Mouse (Mus musculus): Measurements from ENCODE around the gene Gm266.
A peak's percentile ranks its signal among the peaks of the same experiment; 100 is the strongest.
"Not testable (repeated sequence)": the region's sequence is repeated elsewhere in the genome, so short reads cannot be mapped to it uniquely, and the experiment has no call there.

Gm266 gene

GRCm38 (mm10) chr12:111485652-111486306 lies at the start of gene Gm266:
Gm266 (minus strand) TSS chr12:111485823.
- DNase-seq (ENCODE audit: low spot score): no peak

GRCm38 (mm10) chr12:111535281-111535680 lies 49.7 kb upstream of the Gm266 start:
- DNase-seq (ENCODE audit: low spot score): peak; percentile 80

DNA sequence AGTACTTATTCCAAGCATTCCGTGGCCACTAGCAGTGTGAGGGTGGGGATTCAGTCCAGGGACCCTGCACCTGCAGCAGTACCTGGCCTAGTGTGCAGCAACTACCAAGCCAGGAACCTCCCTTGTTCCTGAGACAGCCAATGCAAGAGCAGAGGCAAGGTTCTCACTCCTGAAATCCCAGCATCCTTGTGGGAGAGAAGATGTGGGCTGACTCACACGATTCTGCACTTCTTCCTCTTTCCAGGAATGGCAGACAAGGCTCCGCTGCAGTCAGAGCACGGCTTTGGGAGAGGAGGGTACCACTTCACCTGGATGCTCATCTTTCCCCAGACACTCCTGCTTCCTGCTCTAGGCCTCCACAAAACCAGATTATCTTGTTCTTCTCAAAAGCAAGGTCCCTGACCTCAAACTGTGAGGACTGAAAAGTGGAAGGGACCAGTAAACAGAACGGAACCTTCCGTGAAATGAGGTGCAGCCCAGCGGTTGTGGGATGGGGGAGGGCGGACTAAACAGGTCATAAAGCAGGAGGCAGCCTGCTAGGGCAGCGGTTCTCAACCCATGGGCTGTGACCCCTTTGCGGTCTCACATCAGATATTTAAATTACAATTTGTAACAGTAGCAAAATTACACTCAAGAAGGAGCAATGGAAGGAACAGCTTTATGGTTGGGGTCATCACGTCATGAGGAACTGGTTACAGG lies 47.6 kb upstream of the Gm266 start:
- DNase-seq (ENCODE audit: low spot score): no peak

- DNase-seq (ENCODE audit: low spot score): no peak
Observed at GRCm38 (mm10) chr12:111529192-111529591, 43.6 kb upstream of the Gm266 start.

DNA sequence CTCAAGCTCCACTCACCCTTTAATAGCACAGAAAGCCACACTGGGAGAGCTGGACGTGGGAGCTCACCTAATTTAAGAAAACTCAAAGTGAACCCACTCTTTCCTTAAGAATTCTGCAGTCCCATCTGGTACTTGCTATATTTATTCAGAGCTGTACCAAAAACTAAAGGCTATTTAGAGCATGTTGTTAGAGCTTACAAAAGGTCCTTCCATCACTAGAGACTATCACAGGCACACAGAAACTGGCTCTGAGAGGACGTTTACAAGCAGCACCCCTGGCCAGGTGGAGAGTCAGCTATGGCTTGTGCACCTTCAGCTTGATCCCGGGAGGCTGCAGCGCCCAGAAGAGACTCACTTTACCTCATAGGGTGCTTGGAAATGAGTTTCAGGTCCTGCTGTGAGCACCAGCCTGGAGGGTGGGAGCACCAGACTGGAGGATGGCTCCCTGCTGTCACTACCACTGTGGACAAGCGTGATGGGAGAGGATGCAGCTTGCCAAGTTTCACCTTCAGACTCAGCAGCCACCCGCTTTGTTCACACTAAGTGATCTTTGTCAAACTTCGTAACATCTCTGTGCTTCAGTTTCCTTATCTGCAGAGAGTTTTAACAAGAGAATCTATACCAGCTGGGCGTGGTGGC lies 42.1 kb upstream of the Gm266 start:
- no peak for DNase-seq (ENCODE audit: low spot score)

- no peak for DNase-seq (ENCODE audit: low spot score)
Observed at GRCm38 (mm10) chr12:111524883-111525282, 39.3 kb upstream of the Gm266 start.

- DNase-seq (ENCODE audit: low spot score): no peak
Observed at GRCm38 (mm10) chr12:111524469-111524868, 38.8 kb upstream of the Gm266 start.

DNA sequence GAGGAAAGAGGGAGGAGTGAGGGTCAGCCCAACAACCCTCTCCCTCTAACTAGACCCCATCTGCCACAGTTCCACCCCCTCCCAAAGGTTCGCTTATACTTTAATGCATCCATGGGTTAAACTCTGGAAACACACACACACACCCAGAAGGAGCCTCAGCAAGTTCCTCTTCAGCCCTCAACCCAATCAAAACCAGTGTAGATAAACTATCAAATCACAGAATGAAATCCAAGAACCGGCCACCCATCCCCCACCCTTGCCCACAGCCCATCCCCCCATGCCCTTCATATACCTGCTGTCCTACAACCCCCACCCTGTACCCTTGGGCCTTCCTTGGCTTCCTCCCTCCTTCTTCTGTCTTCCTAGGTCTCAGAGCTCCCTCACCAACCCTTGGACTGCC lies 35.4 kb upstream of the Gm266 start:
- DNase-seq (ENCODE audit: low spot score): no peak

DNA sequence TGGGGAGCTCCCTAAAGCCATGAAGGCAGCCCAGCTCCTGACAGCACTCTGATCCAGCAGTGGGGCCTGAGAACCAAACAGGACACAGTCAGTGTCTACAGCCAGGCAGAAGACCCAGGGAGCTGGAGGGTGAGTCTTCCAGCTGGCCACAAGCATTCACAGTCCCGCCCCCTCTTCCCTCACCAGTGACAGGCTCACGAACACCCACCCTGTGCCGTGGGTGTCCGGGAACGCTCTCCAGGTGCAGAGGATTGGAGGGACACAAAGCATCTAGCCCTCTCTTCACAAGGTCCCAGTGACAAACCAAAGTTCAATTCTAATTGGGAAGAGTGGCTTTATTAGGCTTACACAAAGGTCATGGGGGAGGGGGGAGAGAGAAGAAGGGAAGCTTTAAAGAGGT lies 34.2 kb upstream of the Gm266 start:
- no peak for DNase-seq (ENCODE audit: low spot score)

- DNase-seq (ENCODE audit: low spot score): no peak
Observed at GRCm38 (mm10) chr12:111518391-111518790, 32.8 kb upstream of the Gm266 start.

DNA sequence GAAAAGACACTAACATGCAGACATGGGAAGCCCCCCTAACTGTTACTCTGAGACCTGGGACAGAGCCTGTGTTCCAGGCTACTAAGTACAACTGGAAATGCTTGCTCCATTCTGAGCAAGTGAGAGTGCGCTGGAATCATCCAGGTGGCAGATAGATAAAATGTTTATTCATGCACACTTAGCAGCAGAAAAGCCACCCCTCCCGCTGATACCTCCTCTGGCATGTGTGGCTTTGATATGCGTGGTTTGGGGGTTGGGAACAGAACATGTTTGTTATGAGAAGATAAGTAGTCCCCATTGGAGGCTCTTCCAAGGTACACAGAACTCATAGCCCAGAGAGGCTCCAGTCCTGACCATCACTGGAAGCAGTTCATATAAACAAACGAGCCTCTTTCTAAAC lies 32.3 kb upstream of the Gm266 start:
- peak; percentile 94 for DNase-seq (ENCODE audit: low spot score)

DNA sequence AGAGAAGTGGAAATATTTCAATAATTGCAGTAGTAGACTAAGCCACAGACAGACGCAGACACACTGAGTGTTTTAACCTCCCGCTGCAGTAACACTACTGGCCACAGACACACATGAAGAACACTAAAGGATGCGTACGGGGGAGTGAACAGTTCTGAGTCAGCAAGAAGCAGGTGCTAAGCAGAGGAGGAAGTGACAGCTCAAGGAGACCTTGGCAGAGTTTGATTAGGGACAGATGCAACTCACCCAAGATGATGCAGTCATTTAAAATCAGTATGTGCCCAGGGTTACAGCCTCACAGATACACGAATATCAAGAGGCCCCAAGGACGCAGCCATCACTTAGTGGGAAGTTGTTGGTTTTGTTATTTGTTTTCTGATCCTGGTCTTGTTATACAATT lies 31.2 kb upstream of the Gm266 start:
- DNase-seq (ENCODE audit: low spot score): peak; percentile 78

DNA sequence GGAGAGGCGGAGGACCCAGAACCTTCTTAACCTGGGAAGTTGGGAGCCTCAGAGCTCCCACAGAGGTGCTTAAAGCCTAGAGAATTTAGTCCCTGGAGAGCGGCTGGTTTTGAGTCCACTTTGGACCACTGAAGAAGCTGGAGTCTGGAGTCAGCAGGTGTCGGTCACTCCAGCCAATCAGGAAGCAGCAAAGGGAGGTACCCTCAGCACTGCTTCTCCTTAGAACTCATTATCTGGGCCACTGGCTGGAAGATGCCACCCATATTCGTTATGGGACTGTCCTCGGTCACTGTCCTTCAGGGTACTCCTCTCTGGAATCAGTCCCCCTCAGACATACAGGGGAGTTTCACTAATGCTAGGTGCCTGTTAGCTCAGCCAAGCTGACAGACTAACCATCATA lies 30.3 kb upstream of the Gm266 start:
- peak; percentile 62 for DNase-seq (ENCODE audit: low spot score)

DNA sequence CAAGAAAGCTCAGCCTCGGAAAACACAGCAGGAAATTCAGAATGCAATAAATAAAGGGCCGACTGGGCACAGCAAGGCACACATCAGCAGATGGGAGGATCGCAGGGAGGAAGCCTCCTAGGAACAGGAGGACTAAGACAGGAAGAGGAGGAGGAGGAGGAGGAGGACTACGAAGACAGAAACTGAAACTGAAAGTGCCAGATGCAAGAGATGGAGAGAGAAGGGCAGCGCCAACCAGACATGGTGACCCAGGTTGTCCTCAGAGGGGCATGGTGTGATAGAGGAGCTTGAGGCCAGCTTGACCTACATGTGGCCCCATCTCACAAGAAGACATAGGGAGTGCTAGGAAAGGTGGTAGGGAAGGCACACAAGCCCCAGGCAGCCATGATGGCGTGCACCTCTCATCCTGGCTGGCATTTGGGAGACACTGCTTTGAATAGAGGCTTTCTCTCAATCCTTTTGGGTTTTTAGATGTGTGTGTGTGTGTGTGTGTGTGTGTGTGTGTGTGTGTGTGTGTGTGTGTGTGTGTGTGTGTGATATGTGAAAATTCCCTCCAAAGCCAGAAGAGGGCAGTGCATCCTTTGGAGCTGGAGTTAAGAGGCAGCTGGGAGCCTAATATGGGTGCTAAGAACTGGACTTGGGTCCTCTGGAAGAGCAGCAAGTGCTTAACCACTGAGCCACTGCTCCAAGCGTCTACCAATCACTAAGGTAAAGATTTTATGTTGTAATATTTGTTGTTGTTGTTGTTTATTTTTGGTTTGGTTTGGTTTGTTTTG lies 29.4 kb upstream of the Gm266 start:
- no peak for DNase-seq (ENCODE audit: low spot score)

DNA sequence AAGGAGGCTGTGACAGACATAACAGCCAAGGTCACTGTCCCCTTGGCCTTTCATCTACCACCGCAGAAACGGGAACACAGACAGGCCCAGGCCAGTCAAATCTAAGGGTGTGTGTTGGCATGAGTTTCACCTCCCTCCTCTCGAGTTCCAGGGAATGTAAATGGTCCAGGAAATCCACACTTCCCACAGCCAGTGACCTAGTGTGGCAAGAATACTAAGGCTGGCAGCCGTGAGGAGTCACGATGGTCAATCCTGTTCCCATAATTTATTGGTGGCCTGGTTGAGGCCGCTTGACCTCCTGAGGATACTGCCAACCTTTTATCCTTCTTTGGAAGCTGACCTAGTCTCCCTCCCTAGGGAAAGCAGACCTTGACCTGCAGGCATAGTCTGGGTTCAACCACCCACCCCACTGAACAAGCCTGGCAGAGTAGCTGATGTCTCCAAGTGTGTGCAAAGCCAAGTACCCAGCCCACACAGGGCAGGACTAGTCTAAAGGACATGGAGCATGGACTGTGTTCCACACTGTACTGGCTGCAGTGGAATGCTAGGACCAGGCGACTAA lies 28.7 kb upstream of the Gm266 start:
- DNase-seq (ENCODE audit: low spot score): no peak

GRCm38 (mm10) chr12:111513673-111514072 lies 28.1 kb upstream of the Gm266 start:
- no peak for DNase-seq (ENCODE audit: low spot score)

DNA sequence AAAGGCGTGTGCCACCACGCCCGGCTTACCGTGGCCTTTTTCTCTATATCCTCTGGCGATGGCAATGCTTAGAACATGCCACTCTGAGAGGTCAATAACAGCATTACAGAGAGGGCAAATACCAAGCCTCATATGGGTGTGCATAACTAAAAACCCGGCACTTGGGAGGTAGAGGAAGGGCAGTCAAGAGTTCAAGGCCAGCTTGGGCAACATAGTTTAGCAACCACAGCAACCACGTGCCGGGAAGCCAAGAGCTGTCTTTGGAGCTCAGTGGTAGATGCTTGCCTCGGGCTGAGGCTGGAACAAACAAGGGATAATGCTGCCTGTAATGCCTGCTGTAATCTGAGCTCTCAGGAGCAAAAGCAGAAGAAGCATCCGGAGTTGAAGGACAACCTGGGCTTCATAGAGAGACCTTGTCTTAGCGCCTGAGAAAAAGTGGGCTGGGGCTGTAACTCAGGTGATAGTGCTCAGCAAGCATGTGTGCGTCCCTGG lies 27.0 kb upstream of the Gm266 start:
- DNase-seq (ENCODE audit: low spot score): no peak

- not testable (repeated sequence) for DNase-seq (ENCODE audit: low spot score)
Observed at GRCm38 (mm10) chr12:111508438-111508837, 22.8 kb upstream of the Gm266 start.

- no peak for DNase-seq (ENCODE audit: low spot score)
Observed at GRCm38 (mm10) chr12:111507962-111508361, 22.3 kb upstream of the Gm266 start.

DNA sequence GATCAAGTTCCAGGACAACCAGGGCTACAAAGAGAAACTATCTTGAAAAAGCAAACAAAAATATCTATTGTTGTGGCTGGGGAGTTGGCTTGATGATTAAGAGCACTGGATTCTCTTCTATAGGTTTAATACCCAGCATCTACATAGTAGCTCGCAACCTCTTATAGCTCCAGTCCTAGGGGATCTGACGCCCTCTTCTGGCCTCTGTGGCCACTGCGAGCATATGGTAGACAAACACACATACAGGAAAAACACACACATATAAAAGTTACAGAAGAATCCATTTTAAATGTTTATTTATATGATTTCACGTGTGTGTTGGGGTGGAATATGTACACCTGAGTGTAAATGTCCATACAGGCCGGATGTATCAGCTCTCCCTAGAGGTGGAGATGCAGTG lies 21.4 kb upstream of the Gm266 start:
- DNase-seq (ENCODE audit: low spot score): no peak

GRCm38 (mm10) chr12:111504904-111505303 lies 19.3 kb upstream of the Gm266 start:
- peak; percentile 83 for DNase-seq (ENCODE audit: low spot score)

- DNase-seq (ENCODE audit: low spot score): no peak
Observed at GRCm38 (mm10) chr12:111503571-111503970, 17.9 kb upstream of the Gm266 start.
